Mouse (Mus musculus) frontal cortex, postnatal 36 days (tissue): ENCODE data around the gene C2cd2.
"Not testable (repeated sequence)": the region's sequence is repeated elsewhere in the genome, so short reads cannot be mapped to it uniquely, and the experiment has no call there.

ENCODE experiments used
- DNase-seq, 2 experiments: peaks; one replicate each; pipeline ENCODE4 v3.0.0; 2022; ENCODE audit warnings: low spot score in 2 of 2

The C2cd2 gene

DNA sequence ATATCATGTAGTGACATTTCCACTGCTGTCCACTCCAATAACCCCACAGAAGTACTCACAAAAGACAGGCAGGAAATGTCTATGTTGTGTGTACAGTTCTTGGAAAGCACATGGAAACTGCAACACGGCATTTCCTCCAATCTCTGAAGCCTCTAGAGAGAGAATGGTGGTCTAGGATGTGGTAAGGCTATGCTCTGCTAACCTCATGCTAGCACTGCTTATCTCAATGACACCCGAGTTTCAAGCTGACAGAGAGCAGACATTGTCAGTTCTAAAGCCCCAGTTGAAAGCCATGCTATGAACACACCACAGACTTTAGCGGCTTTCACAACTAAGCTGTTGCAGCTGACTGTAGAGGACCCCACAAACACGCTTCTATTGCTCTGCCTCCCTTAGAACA lies 13.6 kb downstream of the C2cd2 start:
- DNase-seq = no peak

- not testable (repeated sequence) for DNase-seq
Observed at GRCm38 (mm10) chr16:97946993-97947392, 15.4 kb downstream of the C2cd2 start.

GRCm38 (mm10) chr16:97941844-97942243 lies 20.6 kb downstream of the C2cd2 start:
- DNase-seq = no peak

DNA sequence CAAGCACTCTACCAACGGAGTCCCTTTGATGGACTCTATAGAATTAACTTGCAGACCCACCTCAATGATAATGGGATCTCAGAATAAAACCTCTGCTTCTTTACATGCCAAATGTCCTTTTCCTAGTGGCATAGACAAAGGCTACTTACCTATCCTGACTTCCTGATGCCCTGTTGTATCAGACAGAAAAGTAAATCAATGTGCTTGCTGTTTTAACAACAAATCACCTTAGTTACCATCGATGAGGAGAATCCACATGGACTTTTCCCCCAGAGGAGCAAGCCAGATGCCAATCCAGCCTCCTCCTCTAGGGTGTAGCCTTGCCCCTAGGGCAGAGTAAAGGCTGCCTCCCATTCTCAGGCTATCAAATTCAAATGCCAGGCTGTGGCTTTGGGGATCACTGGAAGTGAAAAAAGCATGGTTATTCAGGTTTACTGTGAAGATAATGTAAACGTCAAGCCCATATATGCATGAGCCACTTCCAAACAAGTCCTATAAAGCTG lies 21.9 kb downstream of the C2cd2 start:
- no peak for DNase-seq

DNA sequence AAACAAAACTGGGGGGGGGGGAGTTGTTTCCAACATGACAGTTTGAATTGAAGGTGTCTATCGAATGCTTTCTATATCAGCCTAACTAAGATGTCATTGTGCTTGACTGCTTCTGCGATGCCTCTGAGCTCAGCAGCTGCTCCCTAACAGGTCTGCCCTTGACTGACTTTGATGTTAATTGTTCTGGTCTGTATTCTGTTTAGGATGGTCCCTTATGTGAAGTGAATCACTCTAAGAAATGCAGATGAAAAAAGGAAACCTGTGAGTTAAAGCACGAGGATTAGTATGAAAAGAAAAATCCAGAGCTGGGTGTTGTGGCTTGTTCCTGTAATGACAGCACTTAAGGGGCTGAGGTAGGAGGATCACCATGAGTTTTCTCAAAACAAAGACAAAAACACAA lies 26.6 kb downstream of the C2cd2 start:
- no peak for DNase-seq

- DNase-seq = no peak
Observed at GRCm38 (mm10) chr16:97930231-97930630, 32.2 kb downstream of the C2cd2 start.

GRCm38 (mm10) chr16:97929520-97929919 lies 32.9 kb downstream of the C2cd2 start:
- DNase-seq = no peak

DNA sequence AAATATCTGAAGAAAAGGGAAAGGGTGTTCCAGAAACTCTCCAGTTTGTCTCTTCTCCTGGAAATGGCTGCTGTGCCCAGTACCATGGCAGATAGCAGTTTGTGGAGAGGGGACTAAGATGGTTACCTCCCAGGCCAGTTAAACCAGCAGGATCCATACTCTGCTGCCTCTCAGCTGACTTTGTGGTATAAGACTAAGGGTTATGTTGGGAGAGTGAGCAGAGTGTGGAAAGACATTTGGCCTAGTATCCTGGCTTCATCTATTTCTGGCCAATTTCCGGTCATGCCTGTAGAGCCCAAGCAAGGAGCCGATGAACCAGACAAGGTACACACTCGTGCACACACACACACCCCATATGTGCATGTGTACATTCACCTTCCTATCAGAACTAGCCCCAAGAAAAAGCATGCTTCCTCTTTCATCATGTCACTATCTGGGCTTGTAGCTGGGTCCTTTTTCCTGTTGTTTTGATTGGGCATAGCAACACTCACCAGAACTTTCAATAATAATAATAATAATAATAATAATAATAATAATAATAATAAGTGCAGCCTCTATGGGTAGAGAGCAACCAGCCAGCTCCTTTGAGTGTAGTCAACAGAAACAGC lies 35.0 kb downstream of the C2cd2 start:
- no peak for DNase-seq

DNA sequence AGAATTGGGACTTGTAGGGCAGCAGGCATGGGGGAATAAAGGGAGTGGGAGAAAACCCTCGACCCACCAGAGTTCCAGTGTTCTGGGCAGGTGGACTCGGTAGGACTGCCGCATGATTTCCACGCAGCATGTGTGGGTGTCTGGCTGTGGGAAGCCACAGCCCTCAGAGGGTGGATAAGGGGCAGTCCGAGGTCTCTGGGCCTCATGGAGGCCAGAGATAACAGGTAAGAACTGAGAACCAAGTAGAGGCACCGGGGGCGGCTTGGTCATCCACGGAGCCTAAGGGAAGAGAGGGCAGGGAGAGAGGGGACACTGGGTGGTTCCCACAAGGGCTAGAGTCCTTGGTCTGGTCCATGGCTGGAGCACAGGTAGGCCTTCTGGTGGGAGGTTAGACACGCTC lies 36.0 kb downstream of the C2cd2 start:
- DNase-seq = no peak

GRCm38 (mm10) chr16:97925760-97926159 lies 36.6 kb downstream of the C2cd2 start:
- no peak for DNase-seq

GRCm38 (mm10) chr16:97923700-97924099 lies 38.7 kb downstream of the C2cd2 start:
- no peak for DNase-seq

GRCm38 (mm10) chr16:97922779-97923126 lies 39.6 kb downstream of the C2cd2 start:
- no peak for DNase-seq

GRCm38 (mm10) chr16:97921961-97922778 lies 40.2 kb downstream of the C2cd2 start:
- DNase-seq = peak; percentile 87 to 88

GRCm38 (mm10) chr16:97920621-97921020 lies 41.8 kb downstream of the C2cd2 start:
- DNase-seq = no peak

DNA sequence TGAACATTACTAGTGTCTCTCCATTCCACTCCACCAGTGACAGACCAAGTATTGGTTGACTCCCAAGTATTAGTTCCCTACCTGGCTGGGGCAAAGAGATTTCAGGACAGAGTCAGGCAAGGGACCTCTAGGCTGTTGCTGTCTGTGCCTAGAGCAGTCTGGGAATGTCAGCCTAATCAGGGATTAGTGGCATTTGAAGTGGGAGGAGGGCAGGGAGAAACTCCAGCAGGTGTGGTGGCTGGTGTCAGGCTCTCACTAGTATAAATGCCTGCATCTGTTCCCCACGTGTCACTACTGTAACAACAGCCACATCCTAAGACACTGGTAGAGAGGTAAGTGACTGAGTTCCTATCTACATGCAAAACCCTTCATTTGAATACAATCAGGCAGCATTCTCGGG lies 42.6 kb downstream of the C2cd2 start:
- no peak for DNase-seq

DNA sequence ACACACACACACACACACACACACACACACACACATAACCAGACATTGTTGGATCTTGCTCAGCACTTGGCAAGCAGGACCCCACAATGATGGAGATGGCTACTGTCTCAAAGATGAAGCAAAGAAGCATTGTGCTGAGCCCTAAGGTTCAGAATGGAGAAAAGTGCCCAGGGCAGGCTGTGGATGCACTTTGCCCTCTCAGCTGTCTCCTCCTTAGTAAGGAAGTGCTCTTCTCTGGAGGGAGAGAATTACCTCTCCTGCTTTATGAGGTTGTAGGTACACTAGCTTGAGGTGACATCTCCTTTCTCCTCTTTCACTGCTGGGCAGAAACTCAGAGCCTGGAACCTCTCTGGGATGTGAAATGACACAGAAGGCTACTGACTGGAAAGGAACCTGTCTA lies 49.5 kb downstream of the C2cd2 start:
- no peak for DNase-seq

DNA sequence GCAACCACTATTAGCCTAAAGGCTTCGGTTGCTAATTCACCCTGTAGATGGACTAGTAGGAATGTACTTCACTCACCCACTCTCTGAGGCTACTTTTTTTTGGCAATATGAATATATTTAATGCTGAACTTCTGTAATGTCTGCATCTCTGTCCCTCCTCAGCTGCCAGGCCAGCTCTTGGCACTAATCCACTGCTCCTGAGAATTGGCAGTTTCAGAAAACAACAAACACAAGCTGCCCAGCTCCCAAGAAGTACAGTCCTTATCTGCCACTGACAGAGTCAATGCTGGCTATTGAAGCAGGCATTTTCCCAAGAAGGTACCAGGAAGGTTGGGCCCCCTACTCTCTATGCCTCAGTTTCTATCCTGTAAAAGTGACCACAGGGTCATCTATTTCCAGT lies 53.0 kb downstream of the C2cd2 start:
- no peak for DNase-seq

GRCm38 (mm10) chr16:97907496-97907895 lies 54.9 kb downstream of the C2cd2 start:
- DNase-seq = no peak

GRCm38 (mm10) chr16:97906337-97906736 lies 56.1 kb downstream of the C2cd2 start:
- DNase-seq = no peak

- no peak for DNase-seq
Observed at GRCm38 (mm10) chr16:97905449-97905991, 56.9 kb downstream of the C2cd2 start.

DNA sequence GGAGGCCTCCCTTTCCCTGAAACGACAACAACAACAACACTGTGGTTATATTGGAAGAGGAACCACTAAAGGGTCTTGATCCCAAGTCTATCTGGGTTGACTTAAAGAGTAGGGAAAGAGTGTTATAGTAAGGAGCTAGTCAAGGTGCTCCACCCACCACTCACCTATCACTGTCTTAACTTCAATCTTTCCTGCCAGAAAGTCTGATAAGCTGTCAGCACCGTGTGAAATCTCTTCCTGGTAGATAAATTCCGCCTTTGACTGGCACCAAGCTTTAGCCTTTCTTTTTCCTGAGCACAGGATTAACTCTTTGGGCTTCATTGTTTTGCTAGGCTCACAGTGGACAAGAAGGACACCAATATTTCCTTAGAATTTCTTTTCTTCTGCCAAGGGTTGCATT lies 58.4 kb downstream of the C2cd2 start:
- DNase-seq = no peak

DNA sequence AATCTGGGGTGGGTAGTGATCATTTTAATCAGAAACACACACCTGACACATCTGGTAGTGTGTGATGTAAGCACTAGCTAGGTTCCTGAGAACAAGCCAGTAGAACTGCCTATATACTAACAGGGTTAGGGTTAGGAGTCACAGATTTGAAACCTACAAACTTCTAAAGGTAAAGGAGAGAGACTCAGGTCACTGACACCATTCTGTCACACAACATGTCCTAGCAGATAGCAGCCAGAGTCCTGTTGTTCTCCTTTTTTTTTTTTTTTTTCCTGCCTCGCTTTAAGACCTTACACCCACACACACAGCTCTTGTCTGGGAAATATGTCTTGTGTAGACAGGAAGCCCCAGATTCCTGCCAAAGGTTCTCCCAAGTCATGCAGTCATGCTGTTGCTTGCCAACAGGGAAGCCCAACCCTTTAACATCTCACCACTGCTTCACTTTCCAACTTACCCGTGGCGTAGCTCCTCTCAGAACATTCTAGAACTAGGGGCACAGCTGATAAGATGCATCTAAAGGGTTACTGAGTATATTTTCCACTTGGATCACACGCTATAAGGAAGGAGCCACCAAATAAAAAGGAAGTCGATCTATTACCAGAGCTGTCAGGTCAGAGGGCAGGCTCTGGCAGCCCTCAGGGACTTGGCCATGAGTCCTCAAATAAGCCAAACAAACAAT lies 64.9 kb downstream of the C2cd2 start:
- no peak for DNase-seq

- DNase-seq = no peak
Observed at GRCm38 (mm10) chr16:97887762-97888161, 74.6 kb downstream of the C2cd2 start.
